8 mouse cellular contexts compared by ENCODE assay signal in the genomic region with DNA sequence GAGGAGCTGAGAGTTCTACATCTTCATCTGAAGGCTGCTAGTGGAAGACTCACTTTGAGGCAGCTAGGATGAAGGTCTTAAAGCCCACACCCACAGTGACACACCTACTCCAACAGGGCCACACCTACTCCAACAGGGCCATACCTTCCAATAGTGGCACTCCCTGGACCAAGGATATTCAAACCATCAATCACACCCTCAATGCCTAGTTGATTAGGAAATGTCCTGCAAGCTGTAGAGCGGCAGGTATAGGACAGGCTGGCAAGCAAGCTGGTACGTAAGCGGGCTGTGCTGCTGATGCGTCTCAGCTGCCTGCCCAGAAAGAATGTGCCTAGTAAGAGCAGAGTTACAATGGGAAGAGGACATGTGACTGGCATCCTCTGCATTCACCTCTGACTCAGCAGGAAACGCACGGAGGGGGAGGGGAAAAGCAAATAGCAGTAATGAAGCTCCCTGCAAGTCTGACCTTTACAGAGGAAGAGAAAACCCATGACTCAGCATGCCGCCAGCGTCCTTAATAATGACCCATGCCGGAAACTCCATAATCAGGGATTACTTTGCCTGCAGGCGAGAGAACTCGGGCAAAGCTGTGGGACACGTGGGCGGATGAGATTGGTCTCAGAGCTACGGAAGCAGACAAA. TPM values are rescaled to one million over a fixed set of nuclear protein-coding genes. Genes with fewer than 3 reads are reported as not detected.
DNase-seq lines count a peak whose midpoint lies in the region; ATAC-seq and TF ChIP-seq lines count a peak whose summit lies in the region.

A gene (minus strand): TSS at position 51 of the 641 bp plus-strand sequence.

- H3K36me3 ChIP-seq in heart, postnatal 0 days (replicated peaks; ENCODE audit: control insufficient read depth, insufficient read depth, low read length) = no peaks in the 10 kb centered on the region
- no peaks in the 10 kb centered on the region for H3K36me3 ChIP-seq in stomach, embryonic 15.5 days

- peaks cover 14% of the 10 kb centered on the region for H3K4me1 ChIP-seq in heart, postnatal 0 days (ENCODE audit: control insufficient read depth, insufficient read depth)
- peaks cover 3% of the 10 kb centered on the region; the same call in 1 of the 2 replicates for H3K4me1 ChIP-seq in stomach, embryonic 15.5 days

- H3K4me2 ChIP-seq in heart, postnatal 0 days (ENCODE audit: low read depth, low read length) = 0 out of 2 replicates have a peak within 1 kb of the TSS, but pooled peaks have one; percentile 15
- no peak within 1 kb of the TSS for H3K4me2 ChIP-seq in stomach, embryonic 15.5 days

- peak within 1 kb of the TSS; percentile 38; the same call in 1 of the 2 replicates for H3K27ac ChIP-seq in heart, postnatal 0 days (ENCODE audit: low read depth)
- no peak within 1 kb of the TSS for H3K27ac ChIP-seq in stomach, embryonic 15.5 days

- H3K9ac ChIP-seq in heart, postnatal 0 days (replicated peaks; ENCODE audit: low read depth, low read length) = no peak within 1 kb of the TSS
- no peak within 1 kb of the TSS for H3K9ac ChIP-seq in stomach, embryonic 15.5 days

- no peak for DNase-seq in layer of hippocampus, adult 18-20 months (ENCODE audit: low spot score in 2 of 2)
- DNase-seq in layer of hippocampus, adult 9-10 months (ENCODE audit: low spot score) = no peak
- peak; percentile 13 for DNase-seq in embryo, embryonic 11.5 days (ENCODE audit: low read depth, low spot score)
- DNase-seq in heart, postnatal 0 days (ENCODE audit: low spot score) = peak; percentile 70
- DNase-seq in kidney, postnatal 25 days = peak; percentile 83 to 87
- peak; percentile 74 for DNase-seq in lung, postnatal 10 days
- DNase-seq in right cerebral cortex, postnatal 14 days = no peak

- no peak for TF ChIP-seq CTCF in heart, postnatal 0 days (IDR thresholded peaks at IDR 0.05; ENCODE audit: low read depth)

- peak; percentile 75 for ATAC-seq in heart, postnatal 0 days (ENCODE audit: insufficient read depth, low read depth)
- peak; percentile 63 for ATAC-seq in stomach, embryonic 15.5 days (ENCODE audit: insufficient read depth, low FRiP score, low read depth)

- peaks cover 19% of the 10 kb centered on the region for H3K27me3 ChIP-seq in heart, postnatal 0 days (ENCODE audit: control insufficient read depth, insufficient read depth, low read length)
- no peaks in the 10 kb centered on the region for H3K27me3 ChIP-seq in stomach, embryonic 15.5 days (replicated peaks)

- H3K9me3 ChIP-seq in heart, postnatal 0 days (replicated peaks; ENCODE audit: control insufficient read depth, low read length) = no peaks in the 10 kb centered on the region
- H3K9me3 ChIP-seq in stomach, embryonic 15.5 days = no peaks in the 10 kb centered on the region

- TF ChIP-seq EP300 in heart, postnatal 0 days (IDR thresholded peaks at IDR 0.05; ENCODE audit: low read depth) = peak; percentile 33; the same call in 1 of the 2 replicates

- H3K4me3 ChIP-seq in heart, postnatal 0 days (ENCODE audit: low read depth, low read length) = no peak within 1 kb of the TSS
- H3K4me3 ChIP-seq in stomach, embryonic 15.5 days (replicated peaks) = no peak within 1 kb of the TSS

- WGBS in heart, postnatal 0 days = 18% methylated on average over 14 of the region's 14 CpGs
- 23% methylated on average over 14 of the region's 14 CpGs for WGBS in stomach, embryonic 15.5 days

RNA-seq across cellular contexts. Expression of the gene that starts here (rescaled TPM):
- 100 to 1,000 TPM; 126 to 134 TPM for total RNA-seq in layer of hippocampus, adult 18-20 months (2021)
- 0.85 TPM in 1 of 2 replicates, not detected in the other for total RNA-seq in heart, postnatal 0 days (2014; rRNA removed; ENCODE audit: low replicate concordance)
- polyA plus RNA-seq in heart, postnatal 0 days (2015; fragmentation: Nextera tagmentation; extraction: Ambion mirVana) = 0.14 and 0.27 TPM in 2 replicates
- 2.7 TPM in 2 replicates for polyA plus RNA-seq in stomach, embryonic 15.5 days (2015; fragmentation: Nextera tagmentation; extraction: Ambion mirVana)

Comparison
In these comparisons a context has a peak if more than half of its experiments do, and no peak if none do; other contexts are left out.
1. RNA of the gene that starts here (total RNA-seq): 126 to 134 TPM in layer of hippocampus, adult 18-20 months; 0.85 TPM in heart, postnatal 0 days; every median in the first group is over 10 times any median in the second.
2. Peak in DNase-seq, ATAC-seq, H3K27ac ChIP-seq and H3K4me2 ChIP-seq in heart, postnatal 0 days; RNA of the gene not detected or under 1 TPM.
3. DNase-seq: peak in embryo, embryonic 11.5 days (single experiment), kidney, postnatal 25 days (2 of 2) and lung, postnatal 10 days (single experiment); none in layer of hippocampus, adult 18-20 months (0 of 2), layer of hippocampus, adult 9-10 months (single experiment) and right cerebral cortex, postnatal 14 days (single experiment).